Mouse (Mus musculus) MEL-GATA-1-ER (cell line): ENCODE data around the gene Ift22.

Experiments used
- DNase-seq: peaks from one replicate; pipeline ENCODE4 v3.0.0-alpha.2; 2012; ENCODE audit warnings: low read depth; ENCODE audit errors: extremely low read depth

Ift22 gene

GRCm38 (mm10) chr5:136907991-136908857 is at the start of gene Ift22:
Gene Ift22 (plus strand): TSS chr5:136908150.
- peak; percentile 79 for DNase-seq

DNA sequence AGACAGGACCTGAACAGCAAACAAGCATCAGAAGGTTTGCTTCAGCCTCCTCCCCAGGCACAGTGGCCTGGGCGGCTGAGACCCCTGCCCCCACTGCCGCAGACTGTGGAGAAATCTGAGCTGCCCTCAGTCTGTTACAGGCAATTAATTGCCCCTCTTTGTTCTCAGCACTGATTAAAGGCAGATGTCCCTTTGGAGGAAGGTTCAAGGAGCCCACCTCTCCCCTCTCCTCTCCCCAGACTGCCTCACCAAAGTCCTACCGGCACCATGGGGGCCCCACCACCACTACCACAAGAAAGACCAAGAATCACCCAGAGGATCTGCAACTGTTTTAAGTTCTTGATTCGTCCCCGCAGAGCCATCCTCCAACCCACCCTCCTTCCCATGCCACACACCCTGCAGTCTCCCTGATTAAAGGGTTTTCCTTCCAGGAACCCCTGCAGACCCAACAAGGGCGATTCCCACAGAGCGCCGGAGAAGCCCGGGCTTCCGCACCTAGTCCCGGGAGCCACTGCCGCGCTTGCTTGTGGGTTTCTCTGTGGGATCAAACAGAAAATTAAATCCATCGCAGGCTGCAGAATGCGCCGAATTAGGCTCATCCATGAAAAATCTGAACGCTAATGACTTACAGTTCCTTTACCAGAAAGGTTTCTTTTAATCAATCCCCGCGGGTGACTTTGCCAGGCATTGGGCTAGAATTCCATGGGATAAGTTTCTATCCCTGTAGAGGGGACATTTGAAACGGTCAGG is 46.6 kb upstream of the Ift22 start:
- DNase-seq, result no peak

- DNase-seq, result no peak
These were observed 45.1 kb upstream of the Ift22 start for GRCm38 (mm10) chr5:136862806-136863205.

DNA sequence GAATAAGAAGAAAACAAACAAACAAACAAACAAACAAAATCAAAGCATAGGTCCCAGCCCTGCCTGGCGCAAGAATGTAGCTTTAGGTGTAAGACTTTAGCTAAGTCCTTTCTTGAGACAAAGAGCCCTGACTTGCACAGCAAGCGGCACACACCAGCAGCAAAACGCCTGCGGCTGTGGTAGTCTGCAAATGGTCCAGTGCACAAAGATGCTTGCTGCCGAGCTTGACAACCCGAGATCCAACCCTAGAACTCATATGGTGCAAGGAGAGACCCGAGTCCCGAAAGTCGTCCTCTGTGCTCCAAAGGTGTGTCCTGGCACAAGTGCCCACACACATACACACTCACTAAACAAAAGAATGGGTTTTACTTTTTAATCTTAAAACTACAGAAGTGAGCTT is 44.7 kb upstream of the Ift22 start:
- DNase-seq, result no peak

- DNase-seq, result no peak
These were observed 43.8 kb upstream of the Ift22 start for GRCm38 (mm10) chr5:136863961-136864674.

DNA sequence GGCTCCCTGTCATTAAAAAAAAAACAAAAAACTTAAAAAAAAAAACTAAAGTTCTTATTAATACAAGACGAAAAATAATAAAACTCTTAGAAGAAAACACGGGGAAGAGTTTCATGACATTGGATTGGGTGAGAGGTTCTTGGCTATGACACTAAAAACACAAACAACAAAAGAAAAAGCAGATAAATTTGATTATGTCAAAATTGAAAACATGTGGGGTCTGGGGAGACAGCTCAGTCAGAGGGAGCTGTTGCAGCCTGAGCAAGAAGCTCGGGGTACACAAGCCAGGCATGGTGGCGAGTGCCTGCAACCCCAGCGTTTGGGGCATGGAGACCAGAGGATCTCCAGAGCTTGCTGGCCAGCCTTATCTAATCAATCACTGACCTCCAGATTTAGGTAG is 40.2 kb upstream of the Ift22 start:
- DNase-seq, result no peak

- no peak for DNase-seq
These were observed 38.4 kb upstream of the Ift22 start for GRCm38 (mm10) chr5:136869451-136870114.

DNA sequence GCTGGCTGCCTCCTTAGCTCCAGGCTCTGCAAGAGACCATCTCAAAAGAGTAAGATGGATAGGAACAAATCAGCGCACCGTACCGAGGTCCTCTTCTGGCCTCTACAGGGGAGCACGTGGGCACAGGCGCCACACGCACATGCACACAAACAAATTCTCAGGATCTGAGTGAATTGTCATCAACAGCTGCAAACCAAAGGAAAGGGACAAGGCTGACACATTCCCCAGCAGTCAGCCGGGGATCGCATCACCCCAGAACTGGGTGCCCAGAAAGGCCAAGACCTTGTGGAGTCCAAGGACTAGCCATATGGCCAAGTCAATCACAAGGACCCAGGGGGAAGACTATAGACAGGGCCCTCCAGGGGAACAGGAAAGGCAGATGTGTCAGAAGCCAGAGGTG is 35.5 kb upstream of the Ift22 start:
- DNase-seq, result no peak

DNA sequence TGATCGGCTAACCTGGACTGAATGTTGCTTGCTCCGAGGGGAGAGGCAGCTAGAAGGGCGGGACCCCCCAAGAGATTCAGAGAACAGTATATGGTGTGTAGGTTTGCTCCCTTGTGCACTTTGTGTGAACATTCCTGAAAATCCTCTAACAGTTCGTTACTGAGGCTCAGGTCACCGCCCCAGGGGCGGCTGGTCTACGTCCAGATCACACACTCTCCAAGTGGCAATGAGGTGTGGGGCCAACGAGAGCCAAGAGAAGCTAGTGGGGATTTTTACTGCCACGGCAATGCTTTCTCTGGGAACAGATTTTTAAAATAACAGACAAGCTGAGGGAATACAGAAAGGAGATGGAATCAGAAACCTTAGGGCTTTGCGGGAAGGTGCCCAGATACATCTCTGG is 33.7 kb upstream of the Ift22 start:
- DNase-seq, result no peak

GRCm38 (mm10) chr5:136880101-136880500 is 27.8 kb upstream of the Ift22 start:
- DNase-seq, result no peak

- DNase-seq, result peak; percentile 10
These were observed 26.5 kb upstream of the Ift22 start for GRCm38 (mm10) chr5:136881380-136882009.

- no peak for DNase-seq
These were observed 25.7 kb upstream of the Ift22 start for GRCm38 (mm10) chr5:136882055-136882787.

DNA sequence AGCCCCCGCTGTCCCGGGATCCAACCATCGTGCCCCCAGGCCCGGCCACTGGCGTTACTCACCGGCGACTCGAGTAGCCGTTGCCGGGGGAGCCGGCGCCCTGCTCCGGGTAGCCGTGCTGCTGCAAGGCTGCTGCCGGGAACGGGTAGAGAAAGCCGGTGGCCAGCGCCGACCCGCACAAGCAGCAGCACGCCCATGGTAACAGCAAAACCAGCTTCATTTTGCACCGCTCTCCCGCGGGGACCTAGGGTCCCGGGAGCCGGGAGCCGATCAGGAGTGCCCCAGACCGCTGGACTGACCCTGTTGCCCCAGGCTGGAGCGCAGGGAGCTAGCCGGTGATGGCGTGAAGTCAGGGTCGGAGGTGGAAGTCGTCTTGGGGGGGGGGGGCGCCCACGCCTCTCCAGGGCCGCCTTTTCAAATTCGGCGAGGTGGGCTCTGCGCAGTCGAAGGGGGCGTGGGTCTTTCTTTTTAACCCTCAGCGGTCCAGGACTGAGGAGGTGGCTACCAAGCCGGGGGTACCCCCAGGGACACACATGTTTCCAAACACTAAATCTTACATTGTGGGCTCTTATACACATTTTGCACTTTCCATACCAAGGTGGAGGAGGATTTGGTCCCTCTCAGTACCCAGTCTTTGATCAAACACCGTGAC is 25.0 kb upstream of the Ift22 start, which contains the start of gene Col26a1:
Gene Col26a1 (minus strand): TSS at position 422 of the 652 bp plus-strand sequence.
- DNase-seq, result no peak

- no peak for DNase-seq
These were observed 21.0 kb upstream of the Ift22 start for GRCm38 (mm10) chr5:136886957-136887356.

- DNase-seq, result no peak
These were observed 19.2 kb upstream of the Ift22 start for GRCm38 (mm10) chr5:136888539-136889355.

DNA sequence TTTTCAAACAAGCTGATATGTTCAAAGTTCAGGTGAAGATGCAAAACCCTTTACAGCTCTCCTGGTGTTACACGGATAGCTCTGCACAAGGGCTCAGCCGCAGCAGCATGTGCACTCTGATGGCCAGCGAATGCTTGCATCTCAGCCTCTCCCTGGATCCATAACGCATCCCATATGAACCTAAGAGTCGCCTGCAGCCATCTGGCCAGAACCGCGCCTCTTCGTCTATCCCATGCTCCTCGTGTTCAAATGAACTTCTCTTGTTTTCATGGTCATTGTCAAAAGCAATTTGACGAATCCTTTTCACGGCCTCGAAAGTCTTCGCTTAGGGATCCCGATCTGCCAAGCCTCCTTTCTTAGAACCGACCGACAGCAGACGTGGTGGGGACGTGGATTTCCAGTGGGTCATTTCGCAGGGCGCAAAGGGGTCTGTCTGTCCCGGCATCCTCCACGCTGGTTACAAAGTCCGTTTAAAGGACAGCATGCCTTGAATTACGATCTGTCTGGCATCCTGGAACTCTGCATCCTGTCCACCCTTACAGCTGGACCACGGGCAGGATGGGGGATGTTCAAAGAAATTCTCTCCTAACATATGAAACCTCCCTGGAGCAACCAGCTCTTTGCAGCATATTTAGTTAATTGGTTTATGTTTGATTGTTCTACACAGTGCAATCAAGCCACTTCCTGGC is 13.0 kb upstream of the Ift22 start:
- DNase-seq, result no peak

DNA sequence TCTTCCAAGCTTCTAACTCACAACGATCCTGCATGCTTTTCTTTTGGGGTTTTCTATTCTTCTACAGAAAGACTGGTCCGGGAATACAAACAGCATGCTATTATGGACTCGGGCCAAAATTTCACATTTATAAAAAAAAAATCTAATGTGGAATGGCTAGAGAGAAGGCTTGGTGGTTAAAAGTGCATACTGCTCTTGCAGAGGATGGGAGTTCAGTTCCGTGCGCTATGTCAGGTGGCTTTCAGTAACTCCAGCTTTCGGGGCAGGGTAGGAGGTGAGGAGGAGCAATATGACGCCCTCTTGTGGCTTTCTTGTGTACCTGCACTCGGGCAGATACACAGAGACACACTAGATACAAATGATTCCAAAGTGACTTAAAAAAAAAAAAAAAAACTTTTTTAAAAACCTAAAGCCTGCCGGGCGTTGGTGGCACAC is 12.4 kb upstream of the Ift22 start:
- DNase-seq, result no peak

DNA sequence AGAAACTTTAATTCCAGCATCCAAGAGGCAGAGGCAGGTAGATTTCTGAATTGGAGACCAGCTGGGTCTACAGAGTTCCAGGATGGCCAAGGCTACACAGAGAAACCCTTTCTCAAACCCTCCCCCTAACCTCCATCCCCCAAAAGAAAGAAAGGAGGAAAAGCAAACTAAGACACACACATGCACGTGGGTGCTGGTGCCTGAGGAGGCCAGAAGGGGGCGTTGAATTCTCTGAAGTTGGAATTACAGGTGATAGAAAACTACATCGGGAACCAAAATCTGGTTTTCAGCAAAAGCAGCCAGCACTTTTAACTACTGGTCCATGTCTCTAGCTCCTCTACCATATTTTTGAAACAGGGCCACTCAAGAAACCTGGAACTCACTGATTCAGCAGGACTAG is 3.3 kb upstream of the Ift22 start:
- DNase-seq, result no peak
